Mouse (Mus musculus) testis, adult 10 weeks (tissue): ENCODE results near the gene Ccdc170. TPM values are rescaled to one million over a fixed set of nuclear protein-coding genes. Genes with fewer than 3 reads are reported as not detected.

Source experiments
- polyA plus RNA-seq: library from polyadenylated mRNA; stranded (reverse); fragments of 350-450 nt; fragmentation: Illumina TruSeq; extraction: RNeasy Lipid Tissue Mini Kit (QIAGEN cat#74804); gene quantifications from one replicate; pipeline ENCODE4 v1.2.3, GENCODE M21; 2014; ENCODE audit warnings: low read depth, low replicate concordance

Ccdc170 gene
- polyA plus RNA-seq = 3.8 TPM

DNA sequence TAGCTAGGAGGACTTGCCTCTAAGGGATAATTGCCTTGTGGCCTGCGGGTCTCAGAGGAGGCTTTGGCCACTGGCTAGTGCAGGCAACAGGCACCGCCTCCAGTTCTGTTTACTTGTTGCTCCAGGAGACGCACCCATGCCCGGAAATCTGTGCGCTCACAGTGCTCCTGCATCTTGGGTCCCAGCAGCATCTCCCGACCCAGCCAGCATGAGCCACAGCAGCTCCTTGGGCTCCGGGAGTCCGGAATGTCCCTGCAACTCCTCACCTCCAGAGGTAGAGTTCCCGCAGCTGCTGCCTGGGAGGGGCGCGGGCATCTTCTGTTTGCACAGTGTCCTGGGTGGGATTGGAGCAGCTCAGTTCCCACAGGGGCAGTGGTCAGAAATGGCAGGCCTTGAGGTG is at the start of gene Ccdc170:
Gene Ccdc170, plus strand, starts transcription at position 148 of the 400 bp plus-strand sequence.

DNA sequence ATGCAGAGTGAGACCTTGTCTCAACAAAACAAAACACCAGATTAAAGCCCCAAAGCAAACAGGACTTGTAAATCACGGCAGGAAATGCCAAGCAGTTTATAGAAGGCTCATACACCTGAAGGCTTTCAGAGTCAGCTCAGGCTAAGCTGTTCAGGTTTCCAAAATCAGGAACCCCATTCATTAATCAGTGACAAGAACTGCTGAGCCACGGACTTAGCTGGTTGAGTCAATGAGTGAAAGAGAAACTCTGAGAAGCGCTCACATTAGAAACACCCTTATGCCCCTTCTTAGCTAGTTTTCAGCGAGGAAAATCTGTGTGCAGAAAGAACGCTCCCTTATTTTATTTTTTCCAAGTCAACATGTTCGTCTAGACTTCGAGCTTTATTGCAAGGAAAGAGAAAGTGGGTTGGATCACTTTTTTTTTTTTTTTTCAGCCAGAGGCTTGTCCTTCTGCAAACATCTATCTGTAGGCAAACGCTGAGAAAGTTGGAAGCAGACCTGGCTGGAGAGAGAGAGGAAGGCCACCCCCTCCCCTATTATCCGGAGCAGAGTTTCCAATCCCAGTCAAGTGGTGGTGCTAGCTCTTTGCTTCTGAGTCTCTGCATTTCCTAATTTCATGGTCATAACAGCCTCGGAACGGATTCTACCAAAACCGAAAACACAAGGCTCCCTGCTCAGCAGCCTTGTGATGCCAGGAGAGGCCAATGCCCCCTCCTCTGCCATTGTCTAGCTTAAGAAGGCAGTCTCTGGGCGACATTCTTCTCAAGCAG is 129.3 kb downstream of the Ccdc170 start, which contains the start of gene Esr1:
Gene Esr1, plus strand, starts transcription at position 208 of the 770 bp plus-strand sequence.

Other genes with a start within 250 kb of the Ccdc170 start
- gene Akap12, start 216.1 kb upstream of the Ccdc170 start, polyA plus RNA-seq = 455 TPM
- gene Zbtb2, start 94.4 kb upstream of the Ccdc170 start, polyA plus RNA-seq = 3.2 TPM
- gene Rmnd1, start 50.1 kb upstream of the Ccdc170 start, polyA plus RNA-seq = 291 TPM
- gene Armt1, start 50.0 kb upstream of the Ccdc170 start, polyA plus RNA-seq = 298 TPM
- gene Esr1, start 129.1 kb downstream of the Ccdc170 start, polyA plus RNA-seq = 4.7 TPM